Mouse (Mus musculus): ENCODE results near the gene Large1. TPM values are rescaled to one million over a fixed set of nuclear protein-coding genes. Genes with fewer than 3 reads are reported as not detected.

The Large1 gene
- total and polyA plus RNA-seq, 2 experiments, result 1.9 to 3.5 TPM

- Histone ChIP-seq H3K36me3 (ENCODE audit: control insufficient read depth, insufficient read depth, low read length) (no peaks in the 10 kb centered on the region), H3K4me3 (ENCODE audit: insufficient read depth, low read depth, low read length) (no peak overlapping the region), H3K79me2 (ENCODE audit: control insufficient read depth, insufficient read depth, low read length) (no peaks in the 10 kb centered on the region; the same call in 1 of the 2 replicates), H3K4me1 (ENCODE audit: control insufficient read depth, insufficient read depth, low read length) (peaks cover 9% of the 10 kb centered on the region; the same call in 1 of the 2 replicates), H3K27me3 (ENCODE audit: control insufficient read depth, insufficient read depth, low read length) (no peaks in the 10 kb centered on the region), H3K27ac (replicated peaks; ENCODE audit: insufficient read depth, low read depth, low read length) (peak overlapping the region; percentile 44), H3K9ac (ENCODE audit: low read depth, low read length) (no peak overlapping the region)
- DNase-seq (ENCODE audit: extremely low read depth, low read depth, low spot score), result peak; percentile 92
- TF ChIP-seq CTCF (IDR thresholded peaks at IDR 0.05; ENCODE audit: low read depth, low read length) (no peak), POLR2A (IDR thresholded peaks at IDR 0.05; ENCODE audit: extremely low read depth, insufficient read depth, low read length) (no peak)
Measured at GRCm38 (mm10) chr8:73273150-73273549, 80.2 kb downstream of the Large1 start.

GRCm38 (mm10) chr8:73270991-73271390, 82.3 kb downstream of the Large1 start:
- DNase-seq (ENCODE audit: extremely low read depth, low read depth, low spot score), result no peak
- Histone ChIP-seq H3K36me3 (ENCODE audit: control insufficient read depth, insufficient read depth, low read length) (no peaks in the 10 kb centered on the region), H3K4me1 (ENCODE audit: control insufficient read depth, insufficient read depth, low read length) (peaks cover 9% of the 10 kb centered on the region; the same call in 1 of the 2 replicates), H3K79me2 (ENCODE audit: control insufficient read depth, insufficient read depth, low read length) (no peaks in the 10 kb centered on the region; the same call in 1 of the 2 replicates), H3K27me3 (ENCODE audit: control insufficient read depth, insufficient read depth, low read length) (no peaks in the 10 kb centered on the region), H3K27ac (replicated peaks; ENCODE audit: insufficient read depth, low read depth, low read length) (no peak overlapping the region), H3K9ac (ENCODE audit: low read depth, low read length) (no peak overlapping the region), H3K4me3 (ENCODE audit: insufficient read depth, low read depth, low read length) (no peak overlapping the region)
- TF ChIP-seq CTCF (IDR thresholded peaks at IDR 0.05; ENCODE audit: low read depth, low read length) (no peak), POLR2A (IDR thresholded peaks at IDR 0.05; ENCODE audit: extremely low read depth, insufficient read depth, low read length) (no peak)

DNA sequence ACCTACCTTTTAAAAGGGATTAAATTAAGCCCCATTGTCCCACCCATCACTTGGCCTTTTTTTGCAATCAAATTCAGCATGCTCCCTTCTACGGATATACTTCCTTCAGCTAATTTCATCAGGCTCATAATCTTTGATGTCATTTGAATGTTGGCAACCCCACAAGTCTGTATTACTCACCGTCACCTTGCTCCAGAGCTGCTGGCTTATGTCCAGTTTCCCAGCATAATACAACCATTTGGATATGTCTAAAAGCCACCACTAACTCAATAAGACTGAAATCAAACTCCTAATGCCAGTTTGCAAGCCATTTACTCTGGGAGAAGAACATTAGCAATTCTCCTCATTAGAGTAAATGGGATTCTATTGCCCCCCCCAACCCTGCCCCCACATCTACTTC, 95.4 kb downstream of the Large1 start:
- Histone ChIP-seq H3K27ac (replicated peaks; ENCODE audit: insufficient read depth, low read depth, low read length) (no peak overlapping the region), H3K9ac (ENCODE audit: low read depth, low read length) (no peak overlapping the region), H3K4me1 (ENCODE audit: control insufficient read depth, insufficient read depth, low read length) (no peaks in the 10 kb centered on the region), H3K27me3 (ENCODE audit: control insufficient read depth, insufficient read depth, low read length) (no peaks in the 10 kb centered on the region), H3K36me3 (ENCODE audit: control insufficient read depth, insufficient read depth, low read length) (no peaks in the 10 kb centered on the region; the same call in 1 of the 2 replicates), H3K79me2 (ENCODE audit: control insufficient read depth, insufficient read depth, low read length) (no peaks in the 10 kb centered on the region), H3K4me3 (ENCODE audit: insufficient read depth, low read depth, low read length) (no peak overlapping the region)
- 60% methylated on average over 2 of the region's 2 CpGs for WGBS
- TF ChIP-seq POLR2A (IDR thresholded peaks at IDR 0.05; ENCODE audit: extremely low read depth, insufficient read depth, low read length), result no peak
- TF ChIP-seq CTCF (IDR thresholded peaks at IDR 0.05; ENCODE audit: low read depth, low read length), result no peak
- no peak for DNase-seq (ENCODE audit: extremely low read depth, low read depth, low spot score)

DNA sequence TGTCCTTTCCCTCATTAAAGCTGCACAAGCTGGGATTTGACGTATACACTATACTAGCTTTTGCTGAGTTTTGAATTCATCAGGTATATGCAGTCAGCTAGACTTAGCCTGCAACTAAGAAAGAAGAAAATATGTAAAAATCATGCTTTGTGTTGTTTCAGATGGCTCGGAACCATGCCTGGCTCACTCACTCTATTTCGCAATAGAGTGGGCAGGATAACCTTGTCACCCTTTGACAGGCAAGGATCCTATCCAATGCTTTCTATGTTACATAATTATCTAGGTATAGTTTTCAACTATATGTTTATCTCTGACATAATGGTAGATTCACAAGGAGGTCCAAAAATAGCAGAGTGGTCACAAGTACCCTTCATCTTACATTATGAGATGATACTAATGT, 109.2 kb downstream of the Large1 start:
- Histone ChIP-seq H3K27me3 (ENCODE audit: control insufficient read depth, insufficient read depth, low read length) (no peaks in the 10 kb centered on the region), H3K36me3 (ENCODE audit: control insufficient read depth, insufficient read depth, low read length) (no peaks in the 10 kb centered on the region), H3K4me1 (ENCODE audit: control insufficient read depth, insufficient read depth, low read length) (no peaks in the 10 kb centered on the region), H3K27ac (replicated peaks; ENCODE audit: insufficient read depth, low read depth, low read length) (no peak overlapping the region), H3K4me3 (ENCODE audit: insufficient read depth, low read depth, low read length) (no peak overlapping the region), H3K79me2 (ENCODE audit: control insufficient read depth, insufficient read depth, low read length) (no peaks in the 10 kb centered on the region), H3K9ac (ENCODE audit: low read depth, low read length) (no peak overlapping the region)
- TF ChIP-seq CTCF (IDR thresholded peaks at IDR 0.05; ENCODE audit: low read depth, low read length), result no peak
- no peak for TF ChIP-seq POLR2A (IDR thresholded peaks at IDR 0.05; ENCODE audit: extremely low read depth, insufficient read depth, low read length)
- 78% methylated on average over 3 of the region's 3 CpGs for WGBS
- DNase-seq (ENCODE audit: extremely low read depth, low read depth, low spot score), result no peak

DNA sequence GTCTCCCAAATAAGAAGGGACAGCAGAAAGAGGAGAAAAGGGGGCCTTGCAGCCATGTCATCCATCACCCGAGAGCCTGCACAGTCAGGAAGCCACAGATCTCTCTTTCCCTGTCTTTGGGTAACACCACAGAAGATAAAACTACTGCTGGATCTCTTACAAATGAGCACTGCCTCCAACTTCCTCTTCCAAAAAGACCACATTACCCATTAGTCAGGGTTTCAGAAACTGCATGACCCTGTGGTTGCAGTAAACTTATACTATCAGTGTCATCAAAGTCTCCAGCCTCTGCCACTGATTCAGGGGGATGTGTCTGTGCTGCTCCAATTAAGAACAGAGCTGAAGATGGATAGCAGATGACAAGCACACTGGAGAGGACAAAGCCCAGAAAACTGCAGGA, 111.3 kb downstream of the Large1 start:
- no peak for DNase-seq (ENCODE audit: extremely low read depth, low read depth, low spot score)

GRCm38 (mm10) chr8:73234209-73234608, 119.1 kb downstream of the Large1 start:
- TF ChIP-seq POLR2A (IDR thresholded peaks at IDR 0.05; ENCODE audit: extremely low read depth, insufficient read depth, low read length) (no peak), CTCF (IDR thresholded peaks at IDR 0.05; ENCODE audit: low read depth, low read length) (no peak)
- Histone ChIP-seq H3K4me3 (ENCODE audit: insufficient read depth, low read depth, low read length) (no peak overlapping the region), H3K36me3 (ENCODE audit: control insufficient read depth, insufficient read depth, low read length) (no peaks in the 10 kb centered on the region), H3K79me2 (ENCODE audit: control insufficient read depth, insufficient read depth, low read length) (no peaks in the 10 kb centered on the region), H3K9ac (ENCODE audit: low read depth, low read length) (no peak overlapping the region), H3K4me1 (ENCODE audit: control insufficient read depth, insufficient read depth, low read length) (no peaks in the 10 kb centered on the region), H3K27ac (replicated peaks; ENCODE audit: insufficient read depth, low read depth, low read length) (no peak overlapping the region), H3K27me3 (ENCODE audit: control insufficient read depth, insufficient read depth, low read length) (no peaks in the 10 kb centered on the region)
- peak; percentile 17 for DNase-seq (ENCODE audit: extremely low read depth, low read depth, low spot score)
- WGBS, result 83% methylated on average over 1 of the region's 1 CpGs

More for the DNA sequence above, 111.3 kb downstream of the Large1 start:
- Histone ChIP-seq H3K79me2 (ENCODE audit: control insufficient read depth, insufficient read depth, low read length) (no peaks in the 10 kb centered on the region), H3K4me3 (ENCODE audit: insufficient read depth, low read depth, low read length) (no peak overlapping the region), H3K4me1 (ENCODE audit: control insufficient read depth, insufficient read depth, low read length) (no peaks in the 10 kb centered on the region), H3K27ac (replicated peaks; ENCODE audit: insufficient read depth, low read depth, low read length) (no peak overlapping the region), H3K36me3 (ENCODE audit: control insufficient read depth, insufficient read depth, low read length) (no peaks in the 10 kb centered on the region), H3K9ac (ENCODE audit: low read depth, low read length) (no peak overlapping the region), H3K27me3 (ENCODE audit: control insufficient read depth, insufficient read depth, low read length) (no peaks in the 10 kb centered on the region)
- 96% methylated on average over 1 of the region's 1 CpGs for WGBS
- TF ChIP-seq POLR2A (IDR thresholded peaks at IDR 0.05; ENCODE audit: extremely low read depth, insufficient read depth, low read length) (no peak), CTCF (IDR thresholded peaks at IDR 0.05; ENCODE audit: low read depth, low read length) (no peak)
